Mouse (Mus musculus) right cerebral cortex, postnatal 4 days (tissue): ENCODE data around the gene Dcp1a.
"Not testable (repeated sequence)": the region's sequence is repeated elsewhere in the genome, so short reads cannot be mapped to it uniquely, and the experiment has no call there.

Experiments
- DNase-seq: peaks from one replicate; pipeline ENCODE4 v3.0.0-alpha.2; 2022

The Dcp1a gene

GRCm38 (mm10) chr14:30523356-30523755 is 44.0 kb downstream of the Dcp1a start:
- no peak for DNase-seq

- DNase-seq = no peak
Observed at GRCm38 (mm10) chr14:30528392-30528791, 49.1 kb downstream of the Dcp1a start.

GRCm38 (mm10) chr14:30528961-30529360 is 49.6 kb downstream of the Dcp1a start:
- no peak for DNase-seq

GRCm38 (mm10) chr14:30529454-30529853 is 50.1 kb downstream of the Dcp1a start:
- no peak for DNase-seq

- DNase-seq = peak; percentile 22
Observed at GRCm38 (mm10) chr14:30530726-30531269, 51.5 kb downstream of the Dcp1a start.

GRCm38 (mm10) chr14:30531431-30531830 is 52.1 kb downstream of the Dcp1a start:
- DNase-seq = no peak

- DNase-seq = no peak
Observed at GRCm38 (mm10) chr14:30531896-30532295, 52.6 kb downstream of the Dcp1a start.

- no peak for DNase-seq
Observed at GRCm38 (mm10) chr14:30533780-30534450, 54.6 kb downstream of the Dcp1a start.

- DNase-seq = peak; percentile 60
Observed at GRCm38 (mm10) chr14:30541541-30541940, 62.2 kb downstream of the Dcp1a start.

GRCm38 (mm10) chr14:30543331-30543730 is 64.0 kb downstream of the Dcp1a start:
- DNase-seq = not testable (repeated sequence)

GRCm38 (mm10) chr14:30548131-30548720 is 68.9 kb downstream of the Dcp1a start, which contains the start of gene Tkt:
TSS of gene Tkt (plus strand) at chr14:30548359.
- DNase-seq = peak; percentile 66

- DNase-seq = peak; percentile 95
Observed at GRCm38 (mm10) chr14:30548965-30549776, 69.8 kb downstream of the Dcp1a start.

- peak; percentile 53 for DNase-seq
Observed at GRCm38 (mm10) chr14:30549777-30550149, 70.4 kb downstream of the Dcp1a start.

- no peak for DNase-seq
Observed at GRCm38 (mm10) chr14:30550232-30551070, 71.1 kb downstream of the Dcp1a start.

GRCm38 (mm10) chr14:30551509-30551908 is 72.2 kb downstream of the Dcp1a start:
- no peak for DNase-seq

GRCm38 (mm10) chr14:30551981-30552380 is 72.6 kb downstream of the Dcp1a start:
- DNase-seq = no peak

- no peak for DNase-seq
Observed at GRCm38 (mm10) chr14:30553185-30553584, 73.8 kb downstream of the Dcp1a start.

GRCm38 (mm10) chr14:30556651-30557050 is 77.3 kb downstream of the Dcp1a start:
- DNase-seq = no peak

GRCm38 (mm10) chr14:30557730-30558129 is 78.4 kb downstream of the Dcp1a start:
- no peak for DNase-seq

- no peak for DNase-seq
Observed at GRCm38 (mm10) chr14:30559321-30559850, 80.1 kb downstream of the Dcp1a start.

GRCm38 (mm10) chr14:30560803-30561389 is 81.6 kb downstream of the Dcp1a start:
- DNase-seq = no peak
